Mouse (Mus musculus): ENCODE data around the gene Diaph3.

The Diaph3 gene

GRCm38 (mm10) chr14:87083911-87084310 lies 57.1 kb downstream of the Diaph3 start:
- DNase-seq (ENCODE audit: low spot score), result no peak

GRCm38 (mm10) chr14:87079725-87080124 lies 61.3 kb downstream of the Diaph3 start:
- no peak for DNase-seq (ENCODE audit: low spot score)

GRCm38 (mm10) chr14:87075021-87075531 lies 66.0 kb downstream of the Diaph3 start:
- DNase-seq (ENCODE audit: low spot score), result no peak

GRCm38 (mm10) chr14:87064281-87064680 lies 76.8 kb downstream of the Diaph3 start:
- DNase-seq (ENCODE audit: low spot score), result no peak

GRCm38 (mm10) chr14:87056169-87056568 lies 84.9 kb downstream of the Diaph3 start:
- no peak for DNase-seq (ENCODE audit: low spot score)

- no peak for DNase-seq (ENCODE audit: low spot score)
Observed at GRCm38 (mm10) chr14:87051187-87051586, 89.8 kb downstream of the Diaph3 start.

GRCm38 (mm10) chr14:87044401-87044806 lies 96.6 kb downstream of the Diaph3 start:
- DNase-seq (ENCODE audit: low spot score), result no peak

GRCm38 (mm10) chr14:87020240-87020639 lies 120.8 kb downstream of the Diaph3 start:
- DNase-seq (ENCODE audit: low spot score), result no peak

- DNase-seq (ENCODE audit: low spot score), result no peak
Observed at GRCm38 (mm10) chr14:87019687-87020086, 121.3 kb downstream of the Diaph3 start.

- DNase-seq (ENCODE audit: low spot score), result no peak
Observed at GRCm38 (mm10) chr14:86997318-86997717, 143.7 kb downstream of the Diaph3 start.

GRCm38 (mm10) chr14:86951169-86951568 lies 189.9 kb downstream of the Diaph3 start:
- no peak for DNase-seq (ENCODE audit: low spot score)

GRCm38 (mm10) chr14:86937953-86938352 lies 203.1 kb downstream of the Diaph3 start:
- no peak for DNase-seq (ENCODE audit: low spot score)

- DNase-seq (ENCODE audit: low spot score), result no peak
Observed at GRCm38 (mm10) chr14:86936424-86936823, 204.6 kb downstream of the Diaph3 start.

GRCm38 (mm10) chr14:86930763-86931162 lies 210.3 kb downstream of the Diaph3 start:
- DNase-seq (ENCODE audit: low spot score), result no peak

- DNase-seq (ENCODE audit: low spot score), result no peak
Observed at GRCm38 (mm10) chr14:86926827-86927226, 214.2 kb downstream of the Diaph3 start.

GRCm38 (mm10) chr14:86898898-86899297 lies 242.1 kb downstream of the Diaph3 start:
- DNase-seq (ENCODE audit: low spot score), result no peak

GRCm38 (mm10) chr14:86889070-86889804 lies 251.8 kb downstream of the Diaph3 start:
- DNase-seq (ENCODE audit: low spot score), result no peak

- no peak for DNase-seq (ENCODE audit: low spot score)
Observed at GRCm38 (mm10) chr14:86885417-86886098, 255.5 kb downstream of the Diaph3 start.

GRCm38 (mm10) chr14:86869536-86869935 lies 271.5 kb downstream of the Diaph3 start:
- no peak for DNase-seq (ENCODE audit: low spot score)

- DNase-seq (ENCODE audit: low spot score), result no peak
Observed at GRCm38 (mm10) chr14:86867143-86867542, 273.9 kb downstream of the Diaph3 start.

- DNase-seq (ENCODE audit: low spot score), result no peak
Observed at GRCm38 (mm10) chr14:86864053-86864452, 277.0 kb downstream of the Diaph3 start.

GRCm38 (mm10) chr14:86861277-86861946 lies 279.6 kb downstream of the Diaph3 start:
- DNase-seq (ENCODE audit: low spot score), result no peak

Measured in c-Kit-positive CD71-positive TER-119-positive erythroid progenitor cells, embryonic 14.5 days (primary cell).